Mouse (Mus musculus): ENCODE results near the gene Vmn1r18. TPM values are rescaled to one million over a fixed set of nuclear protein-coding genes. Genes with fewer than 3 reads are reported as not detected.

Vmn1r18 gene
- total RNA-seq (2023; ENCODE audit: inconsistent age) = not detected in 4 replicates

DNA sequence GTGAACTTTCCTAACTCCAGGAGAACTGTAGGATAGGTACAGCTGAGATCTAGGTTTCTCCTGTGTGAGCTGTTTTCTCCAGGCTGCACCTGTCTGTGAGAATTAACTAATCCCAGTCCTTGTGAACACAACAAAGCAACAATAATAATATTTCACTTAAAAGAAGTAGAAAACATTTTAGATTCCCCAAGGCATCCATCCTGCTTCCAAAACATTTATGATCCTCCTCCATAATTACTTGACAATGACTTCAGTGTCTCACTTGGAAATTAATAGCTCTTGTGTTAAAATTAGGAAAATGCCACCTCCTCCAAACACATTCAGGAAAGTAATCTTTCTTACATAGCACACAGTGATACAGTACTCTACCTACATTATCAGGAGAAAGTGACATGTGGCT is at the start of gene Vmn1r18:
Gene Vmn1r18 (minus strand): TSS at position 101 of the 400 bp plus-strand sequence.

DNA sequence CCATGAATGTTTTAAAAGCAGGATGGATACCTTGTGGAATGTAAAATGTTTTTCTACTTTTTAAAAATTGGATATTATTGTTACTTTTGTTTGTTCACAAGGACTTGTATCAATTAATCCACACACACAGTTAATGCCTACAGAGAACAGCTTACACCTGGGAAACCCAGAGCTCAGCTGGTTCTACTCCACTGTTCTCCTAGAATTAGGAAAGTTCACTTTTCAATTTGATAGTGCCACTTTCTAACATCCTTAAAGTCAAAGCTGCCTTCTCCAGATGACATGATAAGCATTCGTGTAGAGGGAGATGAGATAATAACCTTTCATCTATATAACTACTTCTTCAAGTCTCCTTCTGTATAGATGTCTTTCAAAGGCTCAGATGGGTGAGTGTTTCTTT is 33.0 kb upstream of the Vmn1r18 start, which contains the start of gene Vmn1r20:
Gene Vmn1r20 (plus strand): TSS at position 301 of the 400 bp plus-strand sequence.

DNA sequence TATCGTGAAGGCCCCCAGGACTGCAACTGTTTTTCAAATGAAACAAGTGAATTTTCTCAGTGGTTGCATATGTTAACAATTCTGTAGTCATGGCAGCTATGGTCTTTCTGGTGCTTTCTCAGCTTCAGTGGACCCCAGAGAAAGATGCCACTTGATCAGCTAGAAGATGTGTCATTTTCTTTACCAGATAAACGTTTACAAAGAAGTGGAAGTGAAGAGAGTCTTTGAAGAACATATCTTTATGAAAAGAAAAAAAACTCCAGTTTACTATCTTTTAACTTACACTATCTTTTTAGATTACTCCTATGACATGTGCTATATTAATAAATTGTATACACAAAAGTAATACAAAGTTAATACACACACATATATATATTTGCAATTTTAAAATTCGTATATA is 7.9 kb upstream of the Vmn1r18 start, which contains the start of gene Vmn1r19:
Gene Vmn1r19 (plus strand): TSS at position 301 of the 400 bp plus-strand sequence.

DNA sequence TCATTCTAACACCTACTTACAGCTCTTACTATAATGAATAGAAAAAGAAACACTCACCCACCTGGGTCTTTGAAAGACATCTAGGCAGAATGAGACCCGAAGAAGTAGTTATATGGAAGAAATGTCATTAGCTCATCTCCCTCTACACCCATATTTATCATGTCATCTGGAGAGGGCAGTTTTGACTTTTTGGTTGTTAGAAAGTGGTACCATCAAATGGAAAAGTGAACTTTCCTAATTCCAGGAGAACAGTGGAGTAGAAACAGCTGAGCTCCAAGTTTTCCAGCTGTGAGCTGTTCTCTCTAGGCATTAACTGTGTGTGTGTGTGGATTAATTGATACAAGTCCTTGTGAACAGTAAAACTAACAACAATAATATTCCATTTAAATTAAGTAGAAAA is 32.0 kb downstream of the Vmn1r18 start, which contains the start of gene Vmn1r17:
Gene Vmn1r17 (minus strand): TSS at position 101 of the 400 bp plus-strand sequence.

DNA sequence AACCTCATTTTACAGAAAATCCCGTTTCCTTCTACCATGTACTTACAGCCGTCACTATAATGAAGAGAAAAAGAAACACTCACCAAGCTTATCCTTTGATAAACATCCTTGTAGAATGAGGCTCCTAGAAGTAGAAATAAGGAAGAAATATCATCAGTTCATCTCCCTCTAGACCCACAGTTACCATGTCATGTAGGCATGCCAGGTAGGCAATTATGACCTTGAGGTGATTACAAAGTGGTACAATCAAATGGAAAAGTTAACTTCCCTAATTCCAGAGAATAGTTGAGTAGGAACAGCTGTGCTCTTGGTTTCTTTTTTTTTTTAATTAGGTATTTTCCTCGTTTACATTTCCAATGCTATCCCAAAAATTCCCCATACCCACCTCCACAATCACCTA is 66.2 kb downstream of the Vmn1r18 start, which contains the start of gene Vmn1r16:
Gene Vmn1r16 (minus strand): TSS at position 101 of the 400 bp plus-strand sequence.

Other genes with a start within 250 kb of the Vmn1r18 start
- 0.06 TPM in 1 of 4 replicates, not detected in the others for gene Vmn1r12, start 238.9 kb downstream of the Vmn1r18 start, total RNA-seq (2023; ENCODE audit: inconsistent age)
- gene Vmn1r13, start 192.5 kb downstream of the Vmn1r18 start, total RNA-seq (2023; ENCODE audit: inconsistent age) = not detected in 4 replicates
- not detected in 4 replicates for gene Vmn1r14, start 164.1 kb downstream of the Vmn1r18 start, total RNA-seq (2023; ENCODE audit: inconsistent age)
- not detected in 4 replicates for gene Vmn1r15, start 137.8 kb downstream of the Vmn1r18 start, total RNA-seq (2023; ENCODE audit: inconsistent age)
- gene Vmn1r16, start 66.3 kb downstream of the Vmn1r18 start, total RNA-seq (2023; ENCODE audit: inconsistent age) = not detected in 4 replicates
- gene Vmn1r17, start 32.1 kb downstream of the Vmn1r18 start, total RNA-seq (2023; ENCODE audit: inconsistent age) = not detected in 4 replicates
- gene Vmn1r19, start 8.0 kb upstream of the Vmn1r18 start, total RNA-seq (2023; ENCODE audit: inconsistent age) = not detected in 4 replicates
- gene Vmn1r20, start 33.1 kb upstream of the Vmn1r18 start, total RNA-seq (2023; ENCODE audit: inconsistent age) = not detected in 4 replicates
- gene Ppm1k, start 139.7 kb upstream of the Vmn1r18 start, total RNA-seq (2023; ENCODE audit: inconsistent age) = 32.3 to 44.4 TPM (median 39.4 TPM) in 4 replicates
- 23.1 to 34.6 TPM (median 26.2 TPM) in 4 replicates for gene Herc6, start 185.2 kb upstream of the Vmn1r18 start, total RNA-seq (2023; ENCODE audit: inconsistent age)

Measured in B cell, adult (primary cell).